Mouse (Mus musculus) ZHBTc4 (cell line): ENCODE results near the gene Lsm2.
A peak's percentile ranks its signal among the peaks of the same experiment; 100 is the strongest.
"Not testable (repeated sequence)": the region's sequence is repeated elsewhere in the genome, so short reads cannot be mapped to it uniquely, and the experiment has no call there.

Experiments
- DNase-seq: peaks from one replicate; pipeline ENCODE4 v3.0.0-alpha.2; 2011; ENCODE audit warnings: low read depth, low spot score

Gene Lsm2

DNA sequence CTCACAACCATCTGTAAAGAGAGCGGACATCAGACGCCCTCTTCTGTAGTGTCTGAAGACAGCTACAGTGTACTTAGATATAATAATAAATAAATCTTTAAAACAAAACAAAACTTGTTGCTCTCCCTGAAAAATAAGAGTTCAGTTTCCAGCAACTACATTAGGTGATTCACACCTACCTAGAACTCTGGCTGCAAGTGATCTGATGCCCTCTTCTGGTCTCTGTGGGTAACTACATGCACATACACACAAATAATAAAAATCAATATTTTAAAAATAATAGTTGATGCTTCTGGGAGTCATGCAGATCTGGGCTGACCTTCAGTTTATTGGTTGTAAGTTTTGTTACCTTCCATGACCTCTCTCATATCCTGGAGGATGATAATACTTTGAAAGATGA is 2.6 kb downstream of the Lsm2 start:
- peak; percentile 59 for DNase-seq

DNA sequence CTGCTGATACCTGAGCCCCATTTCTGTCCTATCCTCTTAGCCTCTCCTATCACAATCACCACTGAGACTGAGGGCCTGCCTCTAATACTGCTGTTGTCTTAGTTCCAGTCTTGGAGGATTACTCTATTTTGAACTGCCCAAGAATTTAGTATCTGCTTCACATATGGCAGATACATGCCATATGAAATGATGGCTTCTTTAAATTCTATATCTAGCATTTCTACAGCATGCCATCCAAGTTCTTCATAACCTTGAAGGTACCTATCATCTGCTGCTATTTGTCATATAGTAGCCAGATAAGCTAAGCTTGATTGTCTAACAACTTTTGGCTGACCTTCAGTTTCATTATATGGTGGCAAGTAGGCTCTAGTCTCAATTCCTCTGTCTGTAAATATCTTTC is 13.1 kb downstream of the Lsm2 start:
- DNase-seq, result no peak

DNA sequence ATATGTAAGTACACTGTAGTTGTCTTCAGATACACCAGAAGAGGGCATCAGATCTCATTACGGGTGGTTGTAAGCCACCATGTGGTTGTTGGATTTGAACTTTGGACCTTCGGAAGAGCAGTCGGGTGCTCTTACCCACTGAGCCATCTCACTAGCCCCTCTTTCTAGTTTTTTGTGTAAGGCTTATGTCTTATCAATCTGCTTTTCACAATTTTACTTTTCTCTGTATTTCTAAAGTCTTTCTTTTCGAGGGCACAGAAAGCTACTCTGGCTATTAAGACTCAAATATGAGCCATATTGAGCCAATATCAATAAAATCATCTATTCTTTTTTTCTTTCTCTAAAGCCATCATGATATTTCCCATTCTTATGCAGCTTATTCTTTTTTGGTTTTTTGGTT is 13.5 kb downstream of the Lsm2 start:
- not testable (repeated sequence) for DNase-seq

DNA sequence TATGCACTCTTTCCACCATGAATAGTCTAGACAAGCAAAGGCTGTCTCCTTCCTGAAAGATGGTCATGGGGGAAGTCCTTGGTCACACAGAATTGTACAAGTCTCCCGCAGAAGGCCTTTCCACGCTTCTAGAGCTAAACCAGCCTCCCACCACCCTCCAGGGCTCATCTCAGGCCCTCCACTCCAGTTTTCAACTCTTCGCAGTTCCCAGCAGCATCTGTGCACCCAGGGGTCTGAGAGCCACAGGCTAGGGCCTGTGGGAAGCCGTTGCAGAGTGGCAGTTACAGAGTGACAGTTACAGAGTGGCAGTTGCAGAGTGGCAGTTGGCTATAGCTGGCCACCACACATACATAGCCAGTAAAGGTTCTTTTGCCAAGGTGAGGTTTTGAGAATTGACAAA is 14.3 kb downstream of the Lsm2 start:
- DNase-seq, result not testable (repeated sequence)

DNA sequence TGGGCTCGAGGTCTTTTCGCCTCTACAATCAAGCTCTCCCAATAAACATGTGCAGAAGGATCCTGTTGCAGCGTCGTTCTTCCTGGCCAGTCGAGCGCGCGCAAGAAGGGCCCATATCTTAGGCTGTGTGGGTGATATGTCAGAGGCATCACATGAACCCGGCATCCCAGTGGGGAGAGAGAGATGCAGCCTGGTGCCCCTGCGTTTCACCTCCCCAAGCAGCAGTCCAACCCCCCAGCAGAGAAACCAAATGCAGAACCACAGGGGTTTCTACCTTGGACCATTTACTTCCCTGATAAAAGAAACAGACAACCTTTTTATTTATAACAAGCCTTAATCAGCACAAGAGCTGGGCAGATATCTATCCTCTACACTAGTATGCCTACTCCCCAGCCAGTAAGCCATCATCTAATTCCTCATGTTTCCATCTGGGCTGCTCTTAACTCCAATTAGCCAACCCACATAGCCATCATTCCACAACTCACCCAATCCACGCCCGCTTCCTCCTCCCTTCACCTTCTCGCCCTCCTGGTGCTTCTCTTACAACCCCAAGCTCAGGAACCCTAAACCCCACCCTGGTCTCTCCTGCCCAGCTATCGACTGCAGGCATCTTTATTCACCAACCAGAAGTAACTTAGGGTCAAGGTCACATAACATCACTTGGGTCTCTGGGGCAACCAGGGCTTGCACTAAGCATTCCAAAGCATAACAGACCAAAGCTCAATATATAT is 14.9 kb downstream of the Lsm2 start:
- DNase-seq, result peak; percentile 52

DNA sequence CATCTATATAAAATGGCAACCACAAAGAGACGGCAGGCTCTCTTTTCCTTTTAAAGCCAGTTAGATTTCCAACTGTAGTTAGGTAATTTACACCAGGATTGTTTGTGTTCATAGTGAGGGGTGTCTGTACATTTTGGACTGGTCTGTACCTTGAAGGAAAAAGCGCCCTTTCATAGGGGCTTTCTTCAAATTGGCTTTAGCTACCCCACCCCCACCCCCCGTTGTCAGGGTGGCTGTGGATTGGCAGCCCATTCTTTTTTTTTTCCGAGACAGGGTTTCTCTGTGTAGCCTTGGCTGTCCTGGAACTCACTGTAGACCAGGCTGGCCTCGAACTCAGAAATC is 15.5 kb downstream of the Lsm2 start:
- DNase-seq, result no peak

DNA sequence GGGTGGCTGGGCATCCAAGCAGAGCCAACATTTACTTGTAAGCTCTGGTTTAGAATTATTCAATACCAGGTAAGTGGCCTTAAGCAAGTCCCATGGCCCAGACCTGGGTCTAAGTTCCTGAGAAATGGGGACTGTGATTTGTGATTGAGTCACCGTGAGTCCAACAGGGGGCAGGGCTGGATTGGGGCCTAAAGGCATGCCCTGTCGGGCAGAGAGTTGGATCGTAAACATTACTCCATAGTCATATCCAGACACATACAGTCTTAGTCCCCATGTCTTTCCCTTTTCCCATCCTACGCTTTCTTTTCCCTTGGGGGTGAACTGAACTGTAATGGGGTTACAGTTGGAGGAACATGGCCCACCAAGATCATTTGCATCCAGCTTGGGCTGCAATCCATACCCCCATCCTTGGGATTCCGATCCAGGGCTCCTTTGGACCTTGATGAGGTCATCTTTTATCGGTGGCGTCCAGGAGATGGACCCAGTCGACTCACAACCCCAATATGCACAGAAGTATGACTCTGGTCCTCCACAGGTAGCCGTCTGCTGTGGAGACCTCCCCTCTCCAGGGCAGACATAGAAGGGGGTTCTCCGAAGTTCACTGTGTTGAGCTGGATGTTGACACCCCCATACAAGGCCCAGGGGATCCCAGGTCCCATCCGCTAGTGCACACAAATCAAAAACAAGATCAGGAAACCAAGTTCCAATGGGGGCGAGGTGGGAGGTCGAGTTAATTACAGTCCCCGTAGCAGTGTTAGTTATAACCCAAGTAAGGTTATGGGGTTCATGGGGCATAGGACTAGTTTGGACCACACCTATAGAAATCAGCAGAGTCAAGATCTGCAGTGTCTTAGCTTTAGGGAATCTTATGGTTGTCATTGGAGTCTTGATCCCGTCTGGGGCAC is 17.1 kb downstream of the Lsm2 start:
- no peak for DNase-seq

DNA sequence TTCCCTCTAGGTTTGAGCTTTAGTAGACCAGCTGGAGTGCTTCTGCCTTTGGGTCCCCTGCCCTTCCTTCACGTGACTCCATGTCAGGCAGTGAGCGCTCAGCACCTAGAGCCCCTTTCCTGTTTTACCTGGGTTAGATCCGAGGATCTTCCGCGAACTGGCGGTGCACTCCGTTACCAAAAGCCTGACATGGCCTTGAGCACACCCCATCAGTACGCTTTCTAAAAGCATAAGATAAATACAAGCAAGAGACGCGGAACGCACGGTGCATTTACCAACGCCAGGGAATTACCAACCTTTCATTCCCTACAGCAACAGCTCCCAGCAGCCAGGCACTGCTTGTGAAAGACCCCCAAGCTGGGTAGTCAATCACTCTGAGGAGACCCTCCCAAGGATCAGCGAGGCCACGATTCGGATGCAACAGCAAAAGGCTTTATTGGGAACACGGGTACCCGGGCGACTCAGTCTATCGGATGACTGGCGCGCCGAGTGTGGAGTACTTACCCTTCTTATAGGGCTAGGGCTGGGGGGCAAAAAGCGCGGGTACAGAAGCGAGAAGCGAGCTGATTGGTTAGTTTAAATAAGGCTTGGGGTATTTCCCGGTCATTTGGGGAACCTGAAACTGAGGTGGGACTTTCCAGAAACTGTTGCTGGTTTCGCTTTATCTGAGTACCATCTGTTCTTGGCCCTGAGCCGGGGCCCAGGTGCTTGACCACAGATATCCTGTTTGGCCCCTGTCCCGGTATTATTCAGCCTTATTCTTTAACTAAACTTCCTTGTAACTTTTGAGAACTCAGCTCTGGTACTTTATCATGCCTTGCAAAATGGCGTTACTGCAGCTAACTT is 18.4 kb downstream of the Lsm2 start:
- not testable (repeated sequence) for DNase-seq

DNA sequence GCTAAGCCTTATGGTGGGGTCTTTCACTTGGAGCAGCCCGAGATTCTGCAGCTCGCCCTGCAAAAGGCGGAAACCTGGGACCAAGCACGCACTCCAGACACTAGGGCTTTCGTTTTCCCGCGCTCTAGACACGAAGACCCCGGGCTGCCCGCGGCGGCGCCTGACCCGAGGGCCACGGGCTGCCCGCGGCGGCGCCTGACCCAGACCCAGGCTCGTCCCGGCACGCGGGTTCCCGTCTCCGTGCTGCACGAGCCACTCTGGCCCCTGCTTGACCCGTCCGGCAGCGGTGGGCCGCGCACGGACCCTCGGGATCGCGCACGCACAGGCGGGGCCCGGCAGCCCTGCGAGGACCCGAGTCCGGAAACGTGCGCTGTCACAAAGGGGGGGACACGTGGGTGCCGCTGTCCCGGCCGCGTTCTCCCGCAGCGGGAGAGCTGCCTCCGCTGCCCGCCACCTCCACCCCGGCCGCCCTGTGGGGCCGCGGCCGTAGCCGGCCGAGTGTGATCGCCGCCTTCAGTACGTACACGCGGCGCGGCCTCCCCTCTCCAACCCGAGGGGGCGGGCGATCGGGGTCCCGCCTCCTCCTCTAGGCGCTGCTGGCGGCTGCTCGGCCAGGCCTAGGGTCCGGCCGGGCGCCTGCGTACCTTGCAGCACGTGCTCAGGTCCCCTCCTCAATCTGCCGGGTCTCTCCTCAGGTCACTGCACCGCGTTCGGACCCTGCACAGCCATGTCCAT is 19.2 kb downstream of the Lsm2 start, which contains the start of gene Vars:
Vars (plus strand) TSS at position 271 of the 735 bp plus-strand sequence.
- DNase-seq, result peak; percentile 93

DNA sequence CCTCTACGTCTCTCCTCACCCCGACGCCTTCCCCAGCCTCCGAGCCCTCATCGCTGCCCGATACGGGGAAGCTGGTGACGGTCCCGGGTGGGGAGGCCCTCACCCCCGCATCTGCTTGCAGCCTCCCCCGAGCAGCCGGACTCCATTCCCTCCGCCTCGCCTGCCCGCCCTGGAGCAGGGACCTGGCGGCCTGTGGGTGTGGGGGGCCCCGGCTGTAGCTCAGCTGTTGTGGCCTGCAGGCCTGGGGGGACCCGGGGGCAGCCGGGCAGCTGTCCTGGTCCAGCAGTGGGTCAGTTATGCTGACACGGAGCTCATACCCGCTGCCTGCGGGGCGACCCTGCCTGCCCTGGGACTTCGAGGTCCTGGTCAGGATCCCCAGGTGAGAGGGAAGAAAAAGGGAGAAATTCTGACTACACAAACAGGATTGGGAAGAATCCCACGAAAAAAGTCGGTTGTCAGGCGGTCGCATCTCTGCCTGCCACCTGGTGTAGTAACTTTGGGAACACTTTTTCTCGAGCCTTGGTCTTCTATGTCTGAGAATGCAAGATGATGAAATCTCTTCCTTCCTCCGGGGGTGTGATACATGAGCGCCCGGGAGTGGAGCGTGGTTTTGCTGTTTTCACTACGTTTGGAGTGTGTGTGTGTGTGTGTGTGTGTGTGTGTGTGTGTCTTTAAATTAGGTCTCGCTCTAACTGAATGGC is 19.9 kb downstream of the Lsm2 start:
- no peak for DNase-seq

DNA sequence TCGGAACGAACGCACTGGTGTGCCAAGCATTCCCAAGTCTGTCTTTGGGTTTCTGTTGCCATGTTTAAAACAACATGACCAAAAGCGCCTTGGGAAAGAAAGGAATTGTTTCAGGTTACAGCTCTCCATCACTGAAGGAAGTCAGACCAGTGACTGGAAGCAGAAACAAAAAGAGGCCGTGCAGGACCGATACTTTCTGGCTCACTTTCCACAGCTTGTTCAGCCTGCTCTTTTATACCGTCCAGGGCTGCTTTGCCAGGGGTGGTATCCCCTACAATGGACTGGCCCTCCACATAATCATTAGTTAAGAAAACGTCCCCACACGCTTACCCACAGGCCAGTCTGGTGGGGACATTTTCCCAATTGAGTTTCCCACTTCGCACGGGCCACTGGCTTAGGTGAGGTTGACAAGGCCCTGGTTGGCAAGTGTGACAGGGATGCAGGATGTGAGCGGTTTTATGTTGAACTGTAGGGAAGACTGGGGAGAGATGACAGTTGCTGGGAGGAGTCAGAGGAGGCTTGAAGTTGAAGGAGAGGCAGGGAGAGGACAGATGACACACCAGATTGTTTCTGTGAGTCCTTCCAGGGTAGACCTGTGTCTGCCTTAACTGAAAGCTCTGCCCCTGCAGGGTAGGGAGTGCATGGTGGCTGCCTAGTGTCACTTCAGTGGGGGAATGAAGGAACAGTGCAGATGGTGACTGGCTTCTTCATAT is 20.6 kb downstream of the Lsm2 start:
- no peak for DNase-seq

DNA sequence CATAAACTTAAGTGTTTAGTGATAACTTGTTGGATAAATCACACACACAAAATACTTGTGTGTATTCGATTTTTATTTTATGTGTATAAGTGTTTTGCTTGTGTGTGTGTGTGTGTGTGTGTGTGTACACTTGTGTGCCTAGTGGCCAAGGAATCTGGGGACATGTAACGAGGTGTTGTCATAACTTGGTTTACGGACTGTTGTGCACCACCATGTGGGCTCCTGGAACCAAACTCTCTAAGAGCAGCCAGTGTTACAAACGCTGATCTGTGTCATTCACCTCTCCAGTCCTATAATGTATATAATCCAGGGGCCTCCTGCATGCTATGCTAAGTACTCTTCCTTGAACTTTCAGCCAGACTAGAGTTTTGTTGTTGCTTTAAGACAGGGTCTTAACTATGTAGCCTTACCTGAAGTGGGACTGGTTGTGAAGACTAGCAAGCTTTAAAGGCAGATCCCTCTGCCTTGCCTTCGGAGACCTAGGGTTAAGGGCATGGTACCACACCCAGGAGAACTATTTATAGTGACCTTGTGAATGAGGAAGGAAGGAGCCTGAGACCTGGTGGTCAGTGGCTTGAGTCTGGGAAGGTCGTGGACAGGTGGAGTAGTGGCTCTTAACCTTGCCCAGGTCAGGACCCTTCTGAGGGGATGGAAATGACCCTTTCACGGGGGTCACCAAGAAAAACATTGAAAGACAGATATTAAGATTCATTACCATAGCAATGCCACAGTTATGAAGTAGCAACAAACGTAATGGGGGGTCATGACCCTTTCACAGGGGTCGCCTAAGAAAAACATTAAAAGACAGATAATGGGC is 21.6 kb downstream of the Lsm2 start:
- DNase-seq, result peak; percentile 52

DNA sequence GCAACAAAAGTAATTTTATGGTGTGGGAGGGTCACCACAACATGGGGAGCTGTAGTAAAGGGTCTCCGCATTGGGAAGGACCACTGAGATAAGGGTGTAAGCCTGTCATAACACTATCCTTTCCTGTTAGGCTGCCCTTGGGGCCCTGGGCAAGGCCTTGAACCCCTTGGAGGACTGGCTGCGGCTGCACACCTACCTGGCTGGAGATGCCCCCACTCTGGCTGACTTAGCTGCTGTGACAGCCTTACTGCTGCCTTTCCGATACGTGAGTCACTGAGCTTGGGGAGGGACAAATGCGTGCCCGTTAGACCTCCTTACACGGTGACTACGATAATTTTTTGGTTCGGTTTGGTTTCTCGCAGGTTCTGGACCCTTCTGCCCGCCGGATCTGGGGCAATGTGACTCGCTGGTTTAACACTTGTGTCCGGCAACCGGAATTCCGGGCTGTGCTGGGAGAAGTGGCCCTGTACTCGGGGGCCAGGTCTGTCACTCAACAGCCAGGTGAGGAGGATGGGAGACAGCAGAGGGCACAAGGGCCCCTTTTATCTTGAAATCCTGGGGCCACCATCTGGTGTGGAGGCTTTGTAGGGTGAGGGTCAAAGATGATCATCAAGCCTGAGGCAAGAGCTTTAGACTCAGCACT is 22.5 kb downstream of the Lsm2 start:
- DNase-seq, result no peak

DNA sequence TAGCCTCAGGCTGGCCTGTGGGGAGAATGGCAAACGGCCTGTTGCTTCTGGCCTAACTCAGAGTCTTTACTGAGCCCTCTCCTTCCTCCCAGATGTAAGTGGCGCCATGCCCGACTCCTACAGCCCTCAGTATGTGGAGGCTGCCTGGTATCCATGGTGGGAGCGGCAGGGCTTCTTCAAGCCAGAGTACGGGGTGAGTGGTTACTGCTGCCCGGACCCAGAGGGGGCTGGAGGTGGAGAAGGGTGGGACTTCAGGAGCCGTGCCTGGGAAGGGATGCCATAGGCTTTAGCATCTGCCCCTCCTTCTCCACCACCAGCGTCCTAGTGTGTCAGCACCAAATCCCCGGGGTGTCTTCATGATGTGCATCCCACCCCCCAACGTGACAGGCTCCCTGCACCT is 23.5 kb downstream of the Lsm2 start:
- DNase-seq, result no peak

DNA sequence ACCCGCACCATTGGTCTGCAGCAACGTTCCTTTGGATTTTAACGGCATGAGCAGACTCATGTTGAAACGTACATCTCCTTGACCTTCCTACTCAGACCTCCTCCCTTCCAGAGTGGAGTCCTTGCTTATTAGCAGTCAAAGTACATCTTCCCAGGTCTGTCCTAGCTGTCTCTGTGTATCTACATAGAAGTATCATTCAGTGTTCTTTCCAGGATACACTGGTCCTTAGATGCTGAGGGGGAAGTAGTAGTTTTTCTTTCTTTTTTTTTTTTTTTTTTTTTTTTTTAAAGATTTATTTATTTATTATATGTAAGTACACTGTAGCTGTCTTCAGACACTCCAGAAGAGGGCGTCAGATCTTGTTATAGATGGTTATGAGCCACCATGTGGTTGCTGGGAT is 24.2 kb downstream of the Lsm2 start:
- not testable (repeated sequence) for DNase-seq

DNA sequence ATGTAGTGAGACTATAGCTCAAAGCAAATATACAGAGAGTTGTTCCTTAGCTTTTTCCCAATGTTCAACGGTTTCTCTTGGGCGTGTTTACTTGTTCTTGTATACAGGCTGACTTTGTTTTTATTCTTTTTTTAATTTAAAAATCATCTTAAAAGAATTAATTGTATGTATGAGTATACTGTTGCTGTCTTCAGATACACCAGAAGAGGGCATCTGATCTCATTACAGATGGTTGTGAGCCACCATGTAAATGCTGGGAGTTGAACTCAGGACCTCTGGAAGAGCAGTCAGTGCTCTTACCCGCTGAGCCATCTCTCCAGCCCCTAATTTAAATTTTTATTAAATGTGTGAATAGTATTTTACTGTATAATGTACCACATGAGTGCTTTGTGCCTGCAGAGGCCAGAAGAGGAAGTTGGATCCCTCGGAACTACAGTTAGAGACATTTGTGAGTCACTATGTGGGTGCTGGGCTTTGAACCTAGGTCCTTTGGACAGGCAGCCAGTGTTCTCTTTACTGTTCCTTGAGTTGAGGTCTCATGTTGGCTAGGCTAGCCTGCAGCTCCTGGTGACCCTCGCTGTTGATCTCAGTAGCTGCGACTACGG is 25.8 kb downstream of the Lsm2 start:
- no peak for DNase-seq

DNA sequence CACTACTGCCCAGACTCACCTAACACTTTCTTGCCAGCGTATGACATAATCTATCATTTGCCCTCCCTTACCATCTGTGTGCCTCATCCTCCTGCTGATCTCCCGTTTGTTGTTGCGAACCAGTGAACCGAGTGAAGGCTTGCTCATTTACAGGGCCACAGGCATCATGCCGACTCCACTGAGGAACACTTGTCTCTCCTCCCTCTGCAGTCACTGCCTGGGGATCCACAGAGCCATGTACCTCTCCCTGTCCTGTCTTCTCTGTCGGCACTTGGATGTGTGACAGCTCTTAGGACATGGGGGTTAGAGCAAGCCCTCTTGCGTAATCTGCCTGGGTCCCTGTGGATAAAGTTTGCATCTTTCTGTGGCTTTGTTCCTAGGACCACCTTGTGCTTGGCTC is 27.9 kb downstream of the Lsm2 start:
- DNase-seq, result no peak

DNA sequence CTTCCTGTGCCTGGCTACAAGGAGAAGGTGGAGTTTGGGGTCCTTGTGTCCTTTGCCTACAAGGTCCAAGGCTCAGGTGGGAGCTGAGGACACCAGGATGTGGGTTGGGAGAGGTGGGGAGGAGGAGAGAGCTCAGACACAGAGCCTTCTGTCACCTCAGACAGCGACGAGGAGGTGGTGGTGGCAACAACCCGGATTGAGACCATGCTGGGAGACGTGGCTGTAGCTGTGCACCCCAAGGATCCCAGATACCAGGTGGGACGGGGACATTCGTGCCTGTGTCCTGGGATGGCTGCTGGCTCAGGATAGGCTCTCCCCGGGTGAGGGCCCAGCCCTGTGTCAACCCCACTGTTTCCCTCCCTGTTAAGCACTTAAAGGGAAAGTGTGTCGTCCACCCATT is 29.8 kb downstream of the Lsm2 start:
- no peak for DNase-seq
